Mouse (Mus musculus): ENCODE data around the gene Apoc3.

- no peak for TF ChIP-seq HCFC1 (IDR thresholded peaks at IDR 0.05; ENCODE audit: borderline replicate concordance, insufficient read depth, low read length)
- no peak for TF ChIP-seq ZNF384 (IDR thresholded peaks at IDR 0.05; ENCODE audit: low read depth, low read length)
Observed at GRCm38 (mm10) chr9:46257546-46257945, 22.1 kb upstream of the Apoc3 start.
